Mouse (Mus musculus) spleen, postnatal 10 days (tissue): ENCODE measurements around the gene Fcrl1.
A peak's percentile ranks its signal among the peaks of the same experiment; 100 is the strongest.

Source experiments
- DNase-seq, 2 experiments: peaks; one replicate each; pipeline ENCODE4 v3.0.0; 2021 to 2022; ENCODE audit warnings: low spot score in 2 of 2

Gene Fcrl1

GRCm38 (mm10) chr3:87410605-87411004 lies 34.4 kb downstream of the Fcrl1 start:
- DNase-seq: no peak

- DNase-seq: peak; percentile 29 to 65
Observed at GRCm38 (mm10) chr3:87411150-87411549, 35.0 kb downstream of the Fcrl1 start.

- DNase-seq: no peak
Observed at GRCm38 (mm10) chr3:87420645-87421044, 44.5 kb downstream of the Fcrl1 start.

GRCm38 (mm10) chr3:87422386-87422910 lies 46.3 kb downstream of the Fcrl1 start:
- no peak for DNase-seq

- DNase-seq: no peak
Observed at GRCm38 (mm10) chr3:87435479-87435878, 59.3 kb downstream of the Fcrl1 start, which contains the start of gene Fcrl5. TSS of gene Fcrl5 (plus strand) at chr3:87435773.

- DNase-seq: no peak
Observed at GRCm38 (mm10) chr3:87440586-87440985, 64.4 kb downstream of the Fcrl1 start.

GRCm38 (mm10) chr3:87443968-87444367 lies 67.8 kb downstream of the Fcrl1 start:
- DNase-seq: no peak
